Mouse (Mus musculus): ENCODE data around the gene Mag.
A peak's percentile ranks its signal among the peaks of the same experiment; 100 is the strongest.
"Not testable (repeated sequence)": the region's sequence is repeated elsewhere in the genome, so short reads cannot be mapped to it uniquely, and the experiment has no call there.

The Mag gene

DNA sequence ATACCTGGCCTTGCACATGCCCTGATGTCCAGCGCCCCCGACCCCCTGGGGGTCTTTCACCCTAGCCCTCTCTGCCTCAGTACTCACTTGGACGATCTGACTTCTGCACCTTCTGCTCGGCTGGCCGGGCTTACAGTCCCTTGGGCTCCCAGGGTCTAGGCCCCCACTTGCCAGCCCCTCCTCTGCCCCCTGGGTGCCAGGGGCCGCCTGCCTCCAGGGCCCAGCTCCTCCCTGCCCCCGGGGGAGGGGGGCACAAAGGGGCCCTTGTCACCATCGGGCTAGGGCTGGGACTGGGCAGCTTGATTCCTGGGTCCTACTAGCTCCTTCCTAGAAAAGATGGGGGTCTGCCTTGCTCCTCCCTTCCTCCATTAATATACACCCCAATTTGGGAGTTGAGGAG lies at the start of gene Mag:
Gene Mag (minus strand): TSS at position 142 of the 400 bp plus-strand sequence.
- DNase-seq (ENCODE audit: extremely low read depth, insufficient read length, low spot score): no peak

DNA sequence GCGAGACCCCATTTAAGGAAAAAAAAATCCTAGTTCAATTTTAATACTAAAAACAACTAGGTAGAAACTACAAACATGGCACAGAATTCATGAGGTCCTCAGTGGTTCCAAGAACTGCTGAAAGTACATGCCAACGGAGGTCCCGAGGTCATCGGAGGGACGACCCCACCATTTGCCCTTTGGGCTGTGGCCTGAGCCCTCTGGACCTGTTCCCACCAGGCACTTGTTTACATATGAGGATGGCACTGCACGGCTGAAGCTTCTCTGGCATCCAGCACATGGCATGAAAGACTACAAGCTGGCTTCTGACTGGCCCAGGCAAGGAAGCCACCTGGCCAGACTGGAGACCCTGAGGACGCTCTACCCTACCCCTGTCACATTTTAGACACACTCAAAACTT lies 49.7 kb upstream of the Mag start:
- no peak for DNase-seq (ENCODE audit: extremely low read depth, insufficient read length, low spot score)

DNA sequence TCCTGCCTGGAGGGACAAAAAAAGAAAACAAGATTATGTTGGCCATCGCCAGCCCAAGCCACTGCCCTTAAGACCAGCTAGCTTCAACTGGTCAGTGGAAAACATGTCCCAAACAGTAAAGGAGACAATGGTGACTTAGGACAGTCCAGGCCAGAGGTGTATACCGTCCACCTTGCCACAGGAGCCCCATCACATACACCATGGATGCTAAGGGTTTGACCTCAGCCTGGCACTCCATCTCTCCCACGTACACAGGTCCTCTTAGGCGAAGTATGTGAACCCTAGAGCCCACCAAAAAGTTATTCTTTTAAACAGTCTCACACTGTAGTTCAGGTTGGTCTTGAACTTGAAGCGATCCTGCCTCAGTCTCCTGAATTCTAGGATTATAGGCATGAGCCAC lies 48.2 kb upstream of the Mag start:
- DNase-seq (ENCODE audit: extremely low read depth, insufficient read length, low spot score): no peak

DNA sequence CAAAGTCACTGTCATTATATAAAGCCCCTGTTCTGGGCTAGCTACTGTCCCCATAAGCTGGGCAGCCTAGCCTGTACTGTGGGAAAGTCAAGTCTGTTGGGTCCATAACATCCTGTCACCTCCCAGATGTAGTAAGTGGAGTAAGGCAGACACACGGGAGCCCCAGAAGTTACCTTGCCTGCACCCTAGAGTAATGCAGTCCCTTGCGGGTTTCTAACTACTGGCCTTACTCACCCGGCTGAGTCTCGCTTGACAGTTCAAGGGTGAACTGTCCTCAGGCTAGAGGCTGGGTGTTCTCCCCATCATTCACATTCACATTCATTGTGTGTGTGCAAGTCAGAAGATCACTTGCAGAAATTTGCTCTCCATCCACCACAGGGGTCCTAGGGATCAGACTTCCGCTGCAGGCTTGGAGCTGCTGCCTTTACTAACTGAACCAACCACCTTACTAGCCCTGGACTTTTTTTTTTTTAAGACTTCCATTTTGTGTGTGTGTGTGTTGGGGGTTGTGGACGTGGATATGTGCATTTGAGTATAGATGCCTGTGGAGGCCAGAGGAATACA lies 45.2 kb upstream of the Mag start:
- DNase-seq (ENCODE audit: extremely low read depth, insufficient read length, low spot score): no peak

DNA sequence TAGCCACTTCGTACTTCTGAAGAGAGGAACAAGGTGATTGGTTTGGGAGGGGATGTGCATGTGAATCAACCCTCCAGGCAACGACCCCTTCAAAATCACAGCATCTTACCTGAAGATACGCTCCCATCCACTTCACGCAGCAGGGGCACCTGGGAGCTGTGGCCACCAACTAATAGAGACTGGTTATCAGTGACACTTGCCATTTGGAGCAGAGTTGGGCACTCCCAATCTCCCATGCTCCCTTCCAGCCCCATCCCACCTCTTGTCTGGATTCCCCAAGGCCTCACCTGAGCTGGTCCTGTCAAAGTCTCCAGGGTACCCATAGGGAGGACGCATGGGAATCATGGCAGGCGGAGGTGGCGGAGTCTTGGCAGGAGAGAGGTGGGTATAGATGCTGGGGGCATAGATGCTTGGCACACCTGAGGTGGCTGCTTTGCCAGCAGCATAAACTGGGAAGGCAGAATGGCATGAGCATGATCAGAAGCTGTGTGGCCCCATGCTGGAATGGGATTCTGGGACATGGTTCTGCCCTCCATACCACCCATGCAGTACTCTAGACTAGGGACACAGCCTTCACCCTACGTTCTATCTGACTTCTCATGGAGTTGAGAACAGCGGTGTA lies 44.3 kb upstream of the Mag start:
- DNase-seq (ENCODE audit: extremely low read depth, insufficient read length, low spot score): no peak

DNA sequence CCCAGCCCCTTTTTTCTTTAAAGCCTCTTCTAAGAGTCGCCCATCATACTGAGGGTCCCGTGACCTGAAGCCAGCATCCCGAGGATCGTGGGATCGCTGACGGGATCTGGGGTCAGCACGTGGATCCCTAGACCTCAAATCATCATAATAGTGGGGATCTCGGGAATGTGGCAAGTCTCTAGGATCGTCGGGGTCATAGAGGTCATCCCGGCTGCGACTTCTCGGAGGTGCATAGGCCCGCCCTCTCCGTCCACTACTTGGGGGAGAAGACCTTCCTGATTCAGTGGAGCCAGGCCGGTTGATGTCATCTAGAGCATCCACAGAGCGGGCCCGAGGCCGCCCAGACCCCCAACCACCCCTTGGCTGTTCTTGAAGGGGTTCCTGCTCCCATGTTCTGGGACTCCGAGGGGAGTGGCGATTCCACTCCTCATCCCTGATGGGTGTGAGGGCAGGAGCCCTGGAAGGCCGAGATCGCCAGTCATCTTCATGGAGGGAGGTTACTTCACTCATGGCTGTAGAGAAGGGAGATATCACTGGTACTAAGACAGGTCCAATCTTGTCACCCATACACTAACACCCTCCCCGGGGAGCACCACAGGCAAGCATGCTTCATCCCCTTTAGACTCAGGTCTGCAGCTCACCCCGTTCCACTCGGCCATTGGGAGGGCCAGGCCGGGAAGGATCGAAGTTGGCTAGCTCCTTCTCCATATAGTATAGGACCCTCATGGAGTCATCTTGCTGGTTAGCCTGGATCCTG lies 43.6 kb upstream of the Mag start:
- no peak for DNase-seq (ENCODE audit: extremely low read depth, insufficient read length, low spot score)

- peak; percentile 90 for DNase-seq (ENCODE audit: extremely low read depth, insufficient read length, low spot score)
Measured at GRCm38 (mm10) chr7:30957367-30957783, 42.7 kb upstream of the Mag start.

DNA sequence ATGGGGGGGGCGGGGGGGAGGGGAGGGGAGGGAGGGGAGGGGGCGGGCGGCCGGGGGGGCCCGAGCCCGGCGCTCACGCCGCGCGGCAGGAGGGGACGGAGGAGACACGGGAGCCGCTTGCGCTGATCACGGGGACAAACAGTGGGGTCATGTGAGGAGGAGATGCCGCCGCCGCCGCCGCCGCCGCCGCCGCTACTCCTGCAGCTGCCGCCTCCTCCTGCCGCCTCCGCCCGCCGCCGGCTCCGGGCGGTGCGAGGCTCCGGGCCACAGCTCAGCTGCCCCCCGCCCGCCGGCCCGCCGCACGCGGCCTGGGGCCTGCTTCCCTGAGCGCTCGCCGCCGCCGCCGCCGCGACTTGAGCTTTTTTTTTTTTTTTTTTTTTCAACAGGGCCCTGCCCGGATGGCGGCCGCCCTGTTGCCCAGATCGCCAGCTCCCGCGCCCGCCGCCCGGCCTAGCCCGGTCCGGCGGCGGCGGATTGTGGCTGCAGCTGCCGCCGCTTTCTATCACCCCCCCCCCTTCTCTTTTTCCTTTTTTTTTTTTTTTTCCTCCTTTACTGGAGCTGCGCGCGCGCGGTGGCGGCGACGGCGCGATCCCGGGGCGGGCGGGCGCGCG lies 42.2 kb upstream of the Mag start, which contains the start of gene Usf2:
Gene Usf2 (minus strand): TSS at position 48 of the 611 bp plus-strand sequence.
- DNase-seq (ENCODE audit: extremely low read depth, insufficient read length, low spot score): no peak

DNA sequence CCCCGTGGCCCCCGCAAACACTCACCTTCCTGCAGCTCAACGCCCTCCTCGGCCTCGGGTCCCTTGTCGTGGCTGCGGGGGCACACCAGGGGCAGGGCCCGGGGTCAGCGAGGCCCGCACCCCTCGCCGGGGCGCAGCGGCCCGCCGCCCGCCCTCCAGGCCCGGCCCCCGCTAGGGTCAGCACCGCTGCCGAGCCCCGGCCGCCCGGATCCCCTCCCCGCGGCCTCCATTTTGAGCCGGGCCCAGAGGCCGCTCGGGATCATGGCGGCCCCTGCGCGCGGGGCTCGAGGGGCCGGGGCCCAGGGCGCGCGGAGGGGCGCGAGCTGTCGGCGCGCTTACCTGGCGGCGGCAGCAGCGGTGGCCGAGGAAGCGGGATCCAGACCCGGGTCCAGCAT lies 41.7 kb upstream of the Mag start:
- DNase-seq (ENCODE audit: extremely low read depth, insufficient read length, low spot score): no peak

DNA sequence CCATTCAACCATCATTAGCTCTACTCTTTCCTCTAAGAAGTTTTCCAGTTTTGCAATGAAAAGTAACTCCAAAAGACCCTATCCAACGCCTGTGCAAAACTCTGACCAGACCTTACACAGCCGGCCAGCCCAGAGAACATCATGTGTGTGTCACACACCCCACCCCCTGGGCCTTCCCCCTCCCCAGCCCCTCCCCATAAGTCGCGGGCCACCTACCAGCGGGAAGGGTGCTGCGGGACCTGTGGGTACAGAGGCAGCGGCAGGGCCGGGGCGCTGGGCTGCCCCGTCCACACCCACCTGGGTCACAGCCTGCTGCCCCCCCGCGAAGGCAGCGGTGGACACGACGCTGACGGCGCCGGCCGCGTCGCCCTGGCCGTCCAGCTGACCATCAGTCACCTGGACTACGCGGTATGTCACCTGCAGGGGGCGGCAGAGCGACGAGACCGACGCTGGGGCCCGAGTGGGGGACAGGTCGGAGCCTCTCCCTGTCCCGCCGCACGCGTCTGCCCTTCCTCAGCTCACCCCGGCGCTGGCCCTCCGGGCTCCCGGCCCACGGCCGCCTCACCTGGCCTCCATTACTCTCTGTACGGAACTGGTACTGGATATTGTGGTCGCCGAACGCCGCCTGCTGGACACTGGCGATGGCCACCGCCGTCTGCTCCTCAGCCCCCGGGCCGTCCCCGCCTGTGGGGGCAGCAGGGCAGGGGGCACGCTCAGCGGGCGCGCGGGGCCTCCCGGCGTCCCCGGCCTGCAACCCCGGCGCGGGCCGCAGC lies 41.1 kb upstream of the Mag start:
- DNase-seq (ENCODE audit: extremely low read depth, insufficient read length, low spot score): peak; percentile 86

DNA sequence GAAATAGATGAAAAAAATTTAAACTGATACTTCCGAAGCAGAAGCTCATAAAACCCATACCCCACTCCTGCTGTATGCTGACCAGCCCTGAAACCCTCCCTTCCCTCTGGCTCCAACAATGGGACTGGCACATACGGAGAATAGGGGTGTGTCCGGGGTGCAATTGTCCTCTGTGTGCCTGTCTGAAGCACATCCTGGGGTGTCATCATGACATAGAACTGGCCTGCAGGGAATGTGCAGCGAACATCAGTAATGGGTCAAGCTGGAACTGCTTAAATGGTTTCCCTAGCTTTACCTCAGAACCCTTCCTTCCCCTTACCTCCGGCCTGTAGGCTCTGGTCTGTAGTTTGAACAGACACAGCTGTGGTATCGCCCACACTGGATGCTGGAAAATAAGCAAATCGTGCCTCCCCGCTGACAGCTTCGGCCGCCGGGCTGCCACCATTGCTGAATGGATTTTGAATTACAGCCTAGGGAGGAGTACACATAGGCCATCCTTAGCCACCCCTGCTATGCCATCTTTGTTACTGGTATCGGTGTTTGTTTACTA lies 40.4 kb upstream of the Mag start:
- no peak for DNase-seq (ENCODE audit: extremely low read depth, insufficient read length, low spot score)

- no peak for DNase-seq (ENCODE audit: extremely low read depth, insufficient read length, low spot score)
Measured at GRCm38 (mm10) chr7:30954036-30954435, 39.4 kb upstream of the Mag start.

- DNase-seq (ENCODE audit: extremely low read depth, insufficient read length, low spot score): no peak
Measured at GRCm38 (mm10) chr7:30953459-30953858, 38.8 kb upstream of the Mag start.

GRCm38 (mm10) chr7:30952441-30953265 lies 38.0 kb upstream of the Mag start:
- DNase-seq (ENCODE audit: extremely low read depth, insufficient read length, low spot score): no peak

DNA sequence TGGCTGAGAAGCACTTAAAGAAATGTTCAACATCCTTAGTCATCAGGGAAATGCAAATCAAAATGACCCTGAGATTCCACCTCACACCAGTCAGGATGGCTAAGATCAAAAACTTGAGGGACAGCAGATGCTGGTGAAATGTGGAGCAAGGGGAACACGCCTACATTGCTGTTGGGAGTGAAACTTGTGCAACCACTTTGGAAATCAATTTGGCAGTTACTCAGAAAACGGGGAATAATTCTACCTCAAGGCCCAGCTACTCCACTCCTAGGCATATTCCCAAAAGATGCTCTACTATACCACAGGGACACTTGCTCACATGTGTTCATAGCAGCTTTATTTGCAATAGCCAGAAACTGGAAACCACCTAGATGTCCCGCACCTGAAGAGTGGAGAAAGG lies 35.2 kb upstream of the Mag start:
- not testable (repeated sequence) for DNase-seq (ENCODE audit: extremely low read depth, insufficient read length, low spot score)

GRCm38 (mm10) chr7:30945876-30946275 lies 31.2 kb upstream of the Mag start:
- DNase-seq (ENCODE audit: extremely low read depth, insufficient read length, low spot score): no peak

DNA sequence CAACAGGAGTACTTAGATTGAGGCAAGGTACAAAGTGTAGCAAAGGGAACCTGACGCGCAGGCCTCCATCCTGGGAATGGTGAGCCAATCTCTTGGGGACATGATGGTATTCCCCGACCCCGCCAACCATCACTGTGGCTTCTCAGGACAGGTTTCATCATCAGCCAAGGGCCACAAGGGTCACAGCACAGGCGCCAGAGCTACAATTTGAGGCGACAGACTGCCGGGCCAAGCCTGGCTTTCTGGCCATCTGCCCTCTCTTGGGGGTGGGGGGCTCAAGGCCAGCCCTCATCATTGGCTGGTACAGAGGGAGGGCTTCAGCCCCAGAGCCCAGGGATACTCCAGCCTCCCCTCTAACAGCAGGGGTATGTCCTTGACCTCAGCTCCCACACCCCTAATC lies 30.8 kb upstream of the Mag start:
- DNase-seq (ENCODE audit: extremely low read depth, insufficient read length, low spot score): not testable (repeated sequence)

DNA sequence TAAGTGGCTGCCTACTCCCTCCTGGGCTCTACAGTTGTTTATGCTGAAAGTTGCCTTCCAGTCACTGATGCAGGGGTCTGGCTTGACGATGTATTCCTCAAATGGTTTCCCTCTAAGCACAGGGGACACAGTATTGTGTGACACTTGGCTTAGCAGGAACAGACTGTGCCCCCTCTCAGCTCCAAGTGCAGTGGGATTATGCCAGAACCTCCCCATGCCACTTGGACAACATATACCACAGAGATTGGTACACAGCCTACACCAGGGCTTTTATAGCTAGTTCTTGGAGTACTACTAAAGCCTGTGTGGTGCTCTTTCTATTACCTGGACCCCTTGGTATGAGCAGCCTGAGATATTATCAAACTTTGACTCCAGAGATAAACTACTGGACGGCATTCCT lies 30.0 kb upstream of the Mag start:
- not testable (repeated sequence) for DNase-seq (ENCODE audit: extremely low read depth, insufficient read length, low spot score)

- no peak for DNase-seq (ENCODE audit: extremely low read depth, insufficient read length, low spot score)
Measured at GRCm38 (mm10) chr7:30943909-30944635, 29.4 kb upstream of the Mag start, which contains the start of gene Hamp. Gene Hamp, minus strand, starts transcription at chr7:30944032.
